Mouse (Mus musculus) C2C12 (cell line): Measurements from ENCODE around the gene Thg1l.

Experiments used
- CEBPB ChIP-seq: IDR thresholded peaks from one replicate; pipeline ENCODE4 v1.6.1; 2011; ENCODE audit warnings: low read depth, mild to moderate bottlenecking, control low read depth, moderate library complexity
- CTCF ChIP-seq: IDR thresholded peaks from one replicate; pipeline ENCODE4 v1.5.1; 2011; ENCODE audit not compliant: control insufficient read depth, insufficient read depth, insufficient read length
- MAX ChIP-seq: IDR thresholded peaks from one replicate; pipeline ENCODE4 v1.6.1; 2011; ENCODE audit warnings: mild to moderate bottlenecking, control low read depth
- MYOD1 ChIP-seq: IDR thresholded peaks from one replicate; pipeline ENCODE4 v1.6.1; 2011; ENCODE audit warnings: low read depth; ENCODE audit not compliant: control insufficient read depth, insufficient read length
- MYOG ChIP-seq: IDR thresholded peaks from one replicate; pipeline ENCODE4 v1.6.1; 2011; ENCODE audit not compliant: control insufficient read depth, insufficient read length; ENCODE audit errors: extremely low read depth
- USF1 ChIP-seq: IDR thresholded peaks from one replicate; pipeline ENCODE4 v1.6.1; 2011; ENCODE audit warnings: low read depth, mild to moderate bottlenecking, control low read depth, moderate library complexity

- no peak for TF ChIP-seq CTCF
- TF ChIP-seq USF1 = no peak
- no peak for TF ChIP-seq MYOG
- TF ChIP-seq MAX = no peak
- no peak for TF ChIP-seq CEBPB
- TF ChIP-seq MYOD1 = no peak
These were observed 11.6 kb upstream of the Thg1l start for GRCm38 (mm10) chr11:45966896-45967295.
